ENCODE assay signal across 9 mouse cellular contexts in genomic region chr3:67515274-67515801, GRCm38 (mm10). TPM values are rescaled to one million over a fixed set of nuclear protein-coding genes. Genes with fewer than 3 reads are reported as not detected.
DNase-seq lines count a peak whose midpoint lies in the region; ATAC-seq lines count a peak whose summit lies in the region.
"Had no signal": no experiment of that assay in that cellular context is flagged by ENCODE, and none has a peak within 500 bp of the region (broad histone marks: within the 10 kb centered on the region; RNA-seq: fewer than 3 reads in every experiment).

Rarres1 (minus strand) TSS chr3:67515523.

- peak within 1 kb of the TSS; percentile 100 for H3K4me2 ChIP-seq in kidney, embryonic 14.5 days (replicated peaks; ENCODE audit: low read depth, low read length)
- H3K4me2 ChIP-seq in forebrain, embryonic 16.5 days (ENCODE audit: low read length), result peak within 1 kb of the TSS; percentile 96
- peak within 1 kb of the TSS; percentile 100 for H3K4me2 ChIP-seq in hindbrain, embryonic 15.5 days
- H3K4me2 ChIP-seq in liver, embryonic 16.5 days (ENCODE audit: low read depth, low read length), result peak within 1 kb of the TSS; percentile 80
- peak within 1 kb of the TSS; percentile 100 for H3K4me2 ChIP-seq in neural tube, embryonic 14.5 days (ENCODE audit: low read depth, low read length)

- no peaks in the 10 kb centered on the region for H3K36me3 ChIP-seq in kidney, embryonic 14.5 days (ENCODE audit: control insufficient read depth, insufficient read depth, low read length)
- no peaks in the 10 kb centered on the region for H3K36me3 ChIP-seq in forebrain, embryonic 16.5 days (ENCODE audit: control insufficient read depth, insufficient read depth)
- no peaks in the 10 kb centered on the region for H3K36me3 ChIP-seq in hindbrain, embryonic 15.5 days
- no peaks in the 10 kb centered on the region for H3K36me3 ChIP-seq in liver, embryonic 16.5 days (ENCODE audit: control insufficient read depth, insufficient read depth)
- H3K36me3 ChIP-seq in neural tube, embryonic 14.5 days (ENCODE audit: control insufficient read depth, insufficient read depth, low read length), result no peaks in the 10 kb centered on the region

- H3K4me3 ChIP-seq in kidney, embryonic 14.5 days (ENCODE audit: low read length), result peak within 1 kb of the TSS; percentile 61
- peak within 1 kb of the TSS; percentile 60 for H3K4me3 ChIP-seq in forebrain, embryonic 16.5 days (replicated peaks; ENCODE audit: low read length)
- H3K4me3 ChIP-seq in hindbrain, embryonic 15.5 days, result peak within 1 kb of the TSS; percentile 60
- peak within 1 kb of the TSS; percentile 57 for H3K4me3 ChIP-seq in liver, embryonic 16.5 days (ENCODE audit: low read depth, low read length)
- H3K4me3 ChIP-seq in neural tube, embryonic 14.5 days (ENCODE audit: low read depth, low read length), result peak within 1 kb of the TSS; percentile 55

- H3K4me1 ChIP-seq in kidney, embryonic 14.5 days (ENCODE audit: control insufficient read depth, insufficient read depth, low read length), result 0 out of 2 replicates have a peak, but pooled peaks cover 3% of the 10 kb centered on the region
- H3K4me1 ChIP-seq in forebrain, embryonic 16.5 days (replicated peaks; ENCODE audit: control insufficient read depth, insufficient read depth, low read length), result peaks cover 10% of the 10 kb centered on the region
- H3K4me1 ChIP-seq in hindbrain, embryonic 15.5 days (replicated peaks), result peaks cover 7% of the 10 kb centered on the region
- H3K4me1 ChIP-seq in liver, embryonic 16.5 days (ENCODE audit: control insufficient read depth, low read depth, low read length), result no peaks in the 10 kb centered on the region; the same call in none of the 2 replicates
- H3K4me1 ChIP-seq in neural tube, embryonic 14.5 days (ENCODE audit: control insufficient read depth, insufficient read depth, low read length), result no peaks in the 10 kb centered on the region

- H3K9ac ChIP-seq in kidney, embryonic 14.5 days (ENCODE audit: low read depth, low read length), result peak within 1 kb of the TSS; percentile 62
- H3K9ac ChIP-seq in forebrain, embryonic 16.5 days (replicated peaks; ENCODE audit: low read depth, low read length), result peak within 1 kb of the TSS; percentile 60
- peak within 1 kb of the TSS; percentile 47 for H3K9ac ChIP-seq in hindbrain, embryonic 15.5 days
- H3K9ac ChIP-seq in liver, embryonic 16.5 days (ENCODE audit: low read depth, low read length), result peak within 1 kb of the TSS; percentile 37
- peak within 1 kb of the TSS; percentile 67 for H3K9ac ChIP-seq in neural tube, embryonic 14.5 days (replicated peaks; ENCODE audit: low read depth, low read length)

- ATAC-seq in kidney, embryonic 14.5 days (ENCODE audit: low FRiP score, low TSS enrichment), result peak; percentile 59
- peak; percentile 45 for ATAC-seq in forebrain, embryonic 16.5 days
- ATAC-seq in hindbrain, embryonic 15.5 days (ENCODE audit: low FRiP score, low read depth), result peak; percentile 63
- ATAC-seq in liver, embryonic 16.5 days (ENCODE audit: low read depth), result peak; percentile 37; the same call in 1 of the 2 replicates
- ATAC-seq in neural tube, embryonic 14.5 days (ENCODE audit: low read depth), result peak; percentile 66

- H3K27ac ChIP-seq in kidney, embryonic 14.5 days (ENCODE audit: low read depth, low read length), result no peak within 1 kb of the TSS
- H3K27ac ChIP-seq in forebrain, embryonic 16.5 days (ENCODE audit: low read length), result no peak within 1 kb of the TSS
- H3K27ac ChIP-seq in hindbrain, embryonic 15.5 days (replicated peaks), result no peak within 1 kb of the TSS
- H3K27ac ChIP-seq in liver, embryonic 16.5 days (ENCODE audit: low read length), result no peak within 1 kb of the TSS
- H3K27ac ChIP-seq in neural tube, embryonic 14.5 days (ENCODE audit: low read depth, low read length), result no peak within 1 kb of the TSS
- H3K27ac ChIP-seq: macrophage had no signal

- DNase-seq in kidney, adult 11 months, result no peak
- DNase-seq in adrenal gland, postnatal 36 days, result peak; percentile 27 to 44
- DNase-seq in MN1 (ENCODE audit: low spot score), result no peak

- 3% methylated on average over 32 of the region's 38 CpGs for WGBS in kidney, embryonic 14.5 days
- 2% methylated on average over 38 of the region's 38 CpGs for WGBS in forebrain, embryonic 16.5 days
- WGBS in hindbrain, embryonic 15.5 days, result 1% methylated on average over 35 of the region's 38 CpGs
- 2% methylated on average over 38 of the region's 38 CpGs for WGBS in liver, embryonic 16.5 days (ENCODE audit: insufficient replicate concordance)
- 3% methylated on average over 38 of the region's 38 CpGs for WGBS in neural tube, embryonic 14.5 days

- H3K27me3 ChIP-seq in kidney, embryonic 14.5 days (ENCODE audit: control insufficient read depth, insufficient read depth, low read length), result peaks cover 24% of the 10 kb centered on the region
- H3K27me3 ChIP-seq in forebrain, embryonic 16.5 days (replicated peaks; ENCODE audit: control insufficient read depth, insufficient read depth, low read length), result peaks cover 18% of the 10 kb centered on the region
- H3K27me3 ChIP-seq in hindbrain, embryonic 15.5 days, result peaks cover 21% of the 10 kb centered on the region; the same call in 1 of the 2 replicates
- peaks cover 31% of the 10 kb centered on the region for H3K27me3 ChIP-seq in liver, embryonic 16.5 days (ENCODE audit: control insufficient read depth, insufficient read depth, low read depth, low read length)
- H3K27me3 ChIP-seq in neural tube, embryonic 14.5 days (ENCODE audit: control insufficient read depth, insufficient read depth, low read length), result no peaks in the 10 kb centered on the region

- no peaks in the 10 kb centered on the region for H3K9me3 ChIP-seq in kidney, embryonic 14.5 days (ENCODE audit: control insufficient read depth, low read length)
- H3K9me3 ChIP-seq in forebrain, embryonic 16.5 days (ENCODE audit: control insufficient read depth, low read length), result no peaks in the 10 kb centered on the region
- no peaks in the 10 kb centered on the region for H3K9me3 ChIP-seq in hindbrain, embryonic 15.5 days
- H3K9me3 ChIP-seq in liver, embryonic 16.5 days (replicated peaks; ENCODE audit: control insufficient read depth, low read length), result no peaks in the 10 kb centered on the region
- no peaks in the 10 kb centered on the region for H3K9me3 ChIP-seq in neural tube, embryonic 14.5 days (ENCODE audit: control insufficient read depth, low read length)

RNA-seq across cellular contexts. Expression of gene Rarres1, which starts in this region (rescaled TPM):
- 3.1 and 3.4 TPM in 2 replicates for polyA plus RNA-seq in kidney, embryonic 14.5 days (2014; fragmentation: Nextera tagmentation; extraction: Ambion mirVana)
- 1 to 10 TPM in 1 of 2 experiments, under 1 TPM in 1; 0.26 to 1.1 TPM for total RNA-seq in adrenal gland, postnatal 36 days (2021)
- 1.2 and 1.4 TPM in 2 replicates for polyA plus RNA-seq in forebrain, embryonic 16.5 days (2015; fragmentation: Nextera tagmentation; extraction: Ambion mirVana)
- polyA plus RNA-seq in hindbrain, embryonic 15.5 days (2015; fragmentation: Nextera tagmentation; extraction: Ambion mirVana), result 1.4 and 3.1 TPM in 2 replicates
- 3.7 and 4.3 TPM in 2 replicates for polyA plus RNA-seq in liver, embryonic 16.5 days (2015; fragmentation: Nextera tagmentation; extraction: Ambion mirVana)
- 2.3 and 2.7 TPM in 2 replicates for polyA plus RNA-seq in neural tube, embryonic 14.5 days (2014; fragmentation: Nextera tagmentation; extraction: Ambion mirVana)

Comparison
In these comparisons a context has a peak if more than half of its experiments do, and no peak if none do; other contexts are left out.
1. DNase-seq: peak in adrenal gland, postnatal 36 days (2 of 2); none in kidney, adult 11 months (single experiment) and MN1 (single experiment).
2. Peak in every context shown above with its lines, with median percentiles within 50 percentile points of each other: ATAC-seq, H3K4me2 ChIP-seq, H3K4me3 ChIP-seq and H3K9ac ChIP-seq.